Mouse (Mus musculus) brain, adult 2 months (tissue): ENCODE data around the gene Zeb2.

Experiments used
- DNase-seq: peaks from one replicate; pipeline ENCODE4 v3.0.0; 2011; ENCODE audit warnings: low read depth, low spot score

The Zeb2 gene

GRCm38 (mm10) chr2:45062136-45062535 lies 55.1 kb downstream of the Zeb2 start:
- no peak for DNase-seq

- DNase-seq, result peak; percentile 77
Observed at GRCm38 (mm10) chr2:45060768-45061167, 56.4 kb downstream of the Zeb2 start.

- DNase-seq, result no peak
Observed at GRCm38 (mm10) chr2:45060202-45060601, 57.0 kb downstream of the Zeb2 start.

GRCm38 (mm10) chr2:45059599-45059998 lies 57.6 kb downstream of the Zeb2 start:
- no peak for DNase-seq

- DNase-seq, result peak; percentile 76
Observed at GRCm38 (mm10) chr2:45059010-45059409, 58.2 kb downstream of the Zeb2 start.

GRCm38 (mm10) chr2:45058183-45058582 lies 59.0 kb downstream of the Zeb2 start:
- DNase-seq, result no peak

- no peak for DNase-seq
Observed at GRCm38 (mm10) chr2:45056856-45057562, 60.2 kb downstream of the Zeb2 start.

- DNase-seq, result no peak
Observed at GRCm38 (mm10) chr2:45055926-45056325, 61.3 kb downstream of the Zeb2 start.

- DNase-seq, result no peak
Observed at GRCm38 (mm10) chr2:45055034-45055615, 62.1 kb downstream of the Zeb2 start.

GRCm38 (mm10) chr2:45054070-45055025 lies 62.8 kb downstream of the Zeb2 start:
- DNase-seq, result peak; percentile 62

GRCm38 (mm10) chr2:45052587-45052986 lies 64.6 kb downstream of the Zeb2 start:
- peak; percentile 60 for DNase-seq

GRCm38 (mm10) chr2:45051321-45051720 lies 65.9 kb downstream of the Zeb2 start:
- no peak for DNase-seq

- no peak for DNase-seq
Observed at GRCm38 (mm10) chr2:45049923-45050322, 67.3 kb downstream of the Zeb2 start.

- peak; percentile 59 for DNase-seq
Observed at GRCm38 (mm10) chr2:45049279-45049678, 67.9 kb downstream of the Zeb2 start.

GRCm38 (mm10) chr2:45040706-45041312 lies 76.4 kb downstream of the Zeb2 start:
- DNase-seq, result no peak

GRCm38 (mm10) chr2:45039503-45039902 lies 77.7 kb downstream of the Zeb2 start:
- no peak for DNase-seq

- DNase-seq, result no peak
Observed at GRCm38 (mm10) chr2:45028091-45028638, 89.0 kb downstream of the Zeb2 start.

- peak; percentile 80 for DNase-seq
Observed at GRCm38 (mm10) chr2:45017186-45017800, 99.9 kb downstream of the Zeb2 start.

- DNase-seq, result no peak
Observed at GRCm38 (mm10) chr2:45013325-45013724, 103.9 kb downstream of the Zeb2 start.

- no peak for DNase-seq
Observed at GRCm38 (mm10) chr2:45012676-45013075, 104.5 kb downstream of the Zeb2 start.

GRCm38 (mm10) chr2:45010701-45011100 lies 106.5 kb downstream of the Zeb2 start:
- no peak for DNase-seq
